9 mouse cellular contexts compared by ENCODE assay signal in the genomic region with DNA sequence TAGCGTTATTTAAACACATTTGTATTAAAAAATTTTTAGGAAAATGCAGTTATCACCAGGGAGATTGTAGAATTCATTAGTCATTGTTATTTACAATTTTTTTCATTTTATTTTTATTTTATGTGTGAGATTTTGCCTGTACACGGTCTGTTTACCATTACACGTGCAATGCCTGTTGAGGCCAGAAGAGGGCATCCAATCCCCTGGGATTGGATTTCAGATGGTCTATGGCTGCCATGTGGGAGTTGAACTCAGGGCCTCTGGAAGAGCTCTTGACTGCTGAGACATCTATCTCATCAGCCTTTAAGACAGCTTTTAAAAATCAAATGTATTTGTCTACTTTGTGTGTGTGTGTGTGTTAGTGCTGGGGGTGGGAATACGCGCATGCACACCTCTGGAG. TPM values are rescaled to one million over a fixed set of nuclear protein-coding genes. Genes with fewer than 3 reads are reported as not detected.
DNase-seq lines count a peak whose midpoint lies in the region; TF ChIP-seq lines count a peak whose summit lies in the region.
"Had no signal": no experiment of that assay in that cellular context is flagged by ENCODE, and none has a peak within 500 bp of the region (broad histone marks: within the 10 kb centered on the region; RNA-seq: fewer than 3 reads in every experiment).

No protein-coding gene starts in this region.

- H3K9ac ChIP-seq in ES-Bruce4 (ENCODE audit: low read depth, poor library complexity, severe bottlenecking), result no peak overlapping the region
- H3K9ac ChIP-seq: limb, embryonic 15.5 days had no signal

- TF ChIP-seq EP300 in ES-Bruce4 (IDR thresholded peaks at IDR 0.05; ENCODE audit: insufficient read depth, low read depth, low read length), result no peak

- DNase-seq in adrenal gland, postnatal 14 days, result peak; percentile 60
- DNase-seq in adrenal gland, postnatal 4 days (ENCODE audit: low spot score in 2 of 2), result no peak
- DNase-seq in layer of hippocampus, adult 8-10 months (ENCODE audit: low spot score in 2 of 2), result peak; percentile 28 to 55
- no peak for DNase-seq in layer of hippocampus, postnatal 36 days
- peak; percentile 35 for DNase-seq in kidney, postnatal 14 days
- peak; percentile 15 to 27 for DNase-seq in thymus, postnatal 36 days
- no peak for DNase-seq in left cerebral cortex, adult 11 months (ENCODE audit: low spot score)

- no peaks in the 10 kb centered on the region for H3K36me3 ChIP-seq in ES-Bruce4 (ENCODE audit: control insufficient read depth, insufficient read depth, low read length, poor library complexity, severe bottlenecking)

- H3K4me3 ChIP-seq in ES-Bruce4 (ENCODE audit: low read depth, low read length), result no peak overlapping the region
- H3K4me3 ChIP-seq: limb, embryonic 15.5 days had no signal

- TF ChIP-seq CTCF in ES-Bruce4 (IDR thresholded peaks at IDR 0.05; ENCODE audit: low read depth, low read length), result peak; percentile 47

- H3K27ac ChIP-seq in ES-Bruce4 (ENCODE audit: insufficient read depth, low read length), result no peak overlapping the region
- H3K27ac ChIP-seq: limb, embryonic 15.5 days had no signal

- H3K9me3 ChIP-seq in ES-Bruce4 (replicated peaks; ENCODE audit: control insufficient read depth, insufficient read depth, low read length, poor library complexity, severe bottlenecking), result no peaks in the 10 kb centered on the region
- H3K9me3 ChIP-seq: limb, embryonic 15.5 days had no signal

- H3K27me3 ChIP-seq in ES-Bruce4 (ENCODE audit: control insufficient read depth, insufficient read depth, low read length, poor library complexity, severe bottlenecking), result no peaks in the 10 kb centered on the region
- H3K27me3 ChIP-seq: limb, embryonic 15.5 days had no signal

- peaks cover 2% of the 10 kb centered on the region for H3K4me1 ChIP-seq in ES-Bruce4 (ENCODE audit: control insufficient read depth, insufficient read depth, low read length)

- no peak for TF ChIP-seq POLR2A in ES-Bruce4 (IDR thresholded peaks at IDR 0.05; ENCODE audit: insufficient read depth, low read length)

RNA-seq across cellular contexts. Expression of gene Dera, which starts 2.0 kb away (rescaled TPM):
- 26.4 and 28.9 TPM in 2 replicates for total RNA-seq in adrenal gland, postnatal 14 days (2021)
- total RNA-seq in adrenal gland, postnatal 4 days (2021), result 10 to 100 TPM; 35.9 to 38.0 TPM
- 1 to 10 TPM; 5.8 to 7.1 (median 6.2) TPM for total RNA-seq in layer of hippocampus, adult 8-10 months (2022)
- total RNA-seq in layer of hippocampus, postnatal 36 days (2021), result 1 to 10 TPM; 5.5 to 5.6 TPM
- 41.4 and 41.5 TPM in 2 replicates for polyA plus RNA-seq in ES-Bruce4 (2011; ENCODE audit: insufficient read depth, insufficient read length, low read depth, missing spikeins)

RNA-seq across cellular contexts. Expression of gene Strap, which starts 21.4 kb away (rescaled TPM):
- total RNA-seq in adrenal gland, postnatal 14 days (2021), result 111 and 113 TPM in 2 replicates
- 100 to 1,000 TPM; 125 to 126 TPM for total RNA-seq in adrenal gland, postnatal 4 days (2021)
- total RNA-seq in layer of hippocampus, adult 8-10 months (2022), result 100 to 1,000 TPM; 105 to 120 (median 109) TPM
- total RNA-seq in layer of hippocampus, postnatal 36 days (2021), result 100 to 1,000 TPM; 118 to 121 TPM
- polyA plus RNA-seq in ES-Bruce4 (2011; ENCODE audit: insufficient read depth, insufficient read length, low read depth, missing spikeins), result 115 and 117 TPM in 2 replicates

Comparison
In these comparisons a context has a peak if more than half of its experiments do, and no peak if none do; other contexts are left out.
1. DNase-seq: peak in adrenal gland, postnatal 14 days (single experiment), layer of hippocampus, adult 8-10 months (2 of 2), kidney, postnatal 14 days (single experiment) and thymus, postnatal 36 days (2 of 2); none in adrenal gland, postnatal 4 days (0 of 2), layer of hippocampus, postnatal 36 days (0 of 2) and left cerebral cortex, adult 11 months (single experiment).